ENCODE assay signal across 8 mouse cellular contexts in the genomic region with DNA sequence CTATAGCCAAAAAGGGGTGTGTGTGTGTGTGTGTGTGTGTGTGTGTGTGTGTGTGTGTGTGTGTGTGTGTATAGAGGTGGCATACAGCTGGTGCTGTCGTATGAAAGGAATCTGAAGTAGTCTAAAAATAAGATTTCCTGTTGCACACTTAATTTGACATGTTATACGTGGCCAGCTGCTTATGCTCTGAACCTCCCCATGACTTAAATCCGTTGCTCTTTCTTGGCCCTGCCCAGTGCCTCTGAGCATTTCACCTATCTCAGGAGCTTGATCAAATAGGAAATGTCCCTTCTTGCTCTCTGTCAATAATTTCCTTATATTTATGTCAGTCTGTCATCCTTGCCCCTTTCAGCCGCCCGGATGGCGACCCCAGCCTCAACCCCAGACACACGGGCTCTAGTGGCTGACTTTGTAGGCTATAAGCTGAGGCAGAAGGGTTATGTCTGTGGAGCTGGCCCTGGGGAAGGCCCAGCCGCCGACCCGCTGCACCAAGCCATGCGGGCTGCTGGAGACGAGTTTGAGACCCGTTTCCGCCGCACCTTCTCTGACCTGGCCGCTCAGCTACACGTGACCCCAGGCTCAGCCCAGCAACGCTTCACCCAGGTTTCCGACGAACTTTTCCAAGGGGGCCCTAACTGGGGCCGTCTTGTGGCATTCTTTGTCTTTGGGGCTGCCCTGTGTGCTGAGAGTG. TPM values are rescaled to one million over a fixed set of nuclear protein-coding genes. Genes with fewer than 3 reads are reported as not detected.
DNase-seq lines count a peak whose midpoint lies in the region; ATAC-seq and TF ChIP-seq lines count a peak whose summit lies in the region.

No protein-coding gene starts in this region.

- no peak for TF ChIP-seq CTCF in hindbrain, postnatal 0 days (IDR thresholded peaks at IDR 0.05; ENCODE audit: low read depth)

- peak overlapping the region; percentile 81 for H3K4me3 ChIP-seq in kidney, embryonic 16.5 days (ENCODE audit: low read length)
- H3K4me3 ChIP-seq in embryonic facial prominence, embryonic 10.5 days, result peak overlapping the region; percentile 70
- H3K4me3 ChIP-seq in hindbrain, postnatal 0 days (ENCODE audit: low read length), result peak overlapping the region; percentile 52
- peak overlapping the region; percentile 93 for H3K4me3 ChIP-seq in myocyte

- no peak for DNase-seq in kidney, adult 9 months
- peak; percentile 23 for DNase-seq in embryonic facial prominence, embryonic 10.5 days (ENCODE audit: low spot score)
- DNase-seq in hindbrain, postnatal 0 days (ENCODE audit: low spot score), result no peak
- DNase-seq in spleen, postnatal 10 days (ENCODE audit: low spot score in 2 of 2), result no peak
- DNase-seq in right cerebral cortex, adult 2 months (ENCODE audit: low spot score in 2 of 2), result no peak

- H3K9me3 ChIP-seq in kidney, embryonic 16.5 days (ENCODE audit: low read length), result no peaks in the 10 kb centered on the region
- no peaks in the 10 kb centered on the region for H3K9me3 ChIP-seq in embryonic facial prominence, embryonic 10.5 days
- no peaks in the 10 kb centered on the region for H3K9me3 ChIP-seq in hindbrain, postnatal 0 days (ENCODE audit: low read length)

- no peak for TF ChIP-seq POLR2A in myocyte (IDR thresholded peaks at IDR 0.05; ENCODE audit: insufficient read length, low read depth)

- WGBS in kidney, embryonic 16.5 days, result 12% methylated on average over 21 of the region's 21 CpGs
- WGBS in embryonic facial prominence, embryonic 10.5 days, result 33% methylated on average over 21 of the region's 21 CpGs
- 28% methylated on average over 21 of the region's 21 CpGs for whole genome bisulfite sequencing in hindbrain, postnatal 0 days

- H3K9ac ChIP-seq in kidney, embryonic 16.5 days (replicated peaks; ENCODE audit: low read length), result peak overlapping the region; percentile 91
- peak overlapping the region; percentile 86 for H3K9ac ChIP-seq in hindbrain, postnatal 0 days (replicated peaks; ENCODE audit: low read length)

- peak overlapping the region; percentile 20 for H3ac ChIP-seq in myocyte (ENCODE audit: control insufficient read depth, insufficient read length)

- peak overlapping the region; percentile 99 for H3K27ac ChIP-seq in kidney, embryonic 16.5 days (ENCODE audit: low read length)
- H3K27ac ChIP-seq in embryonic facial prominence, embryonic 10.5 days (replicated peaks), result peak overlapping the region; percentile 92
- peak overlapping the region; percentile 93 for H3K27ac ChIP-seq in hindbrain, postnatal 0 days

- no peaks in the 10 kb centered on the region for H3K27me3 ChIP-seq in kidney, embryonic 16.5 days (ENCODE audit: insufficient read depth, low read length)
- H3K27me3 ChIP-seq in embryonic facial prominence, embryonic 10.5 days (replicated peaks; ENCODE audit: low read depth, poor library complexity, severe bottlenecking), result no peaks in the 10 kb centered on the region
- no peaks in the 10 kb centered on the region for H3K27me3 ChIP-seq in hindbrain, postnatal 0 days (ENCODE audit: insufficient read depth, low read length)
- H3K27me3 ChIP-seq in myocyte (ENCODE audit: control insufficient read depth, insufficient read depth, insufficient read length), result no peaks in the 10 kb centered on the region

- peak overlapping the region; percentile 69 for H3K4me2 ChIP-seq in kidney, embryonic 16.5 days (replicated peaks; ENCODE audit: low read depth, low read length)
- H3K4me2 ChIP-seq in hindbrain, postnatal 0 days (ENCODE audit: low read depth, low read length), result peak overlapping the region; percentile 60
- peak overlapping the region; percentile 93 for H3K4me2 ChIP-seq in myocyte (ENCODE audit: low read depth)

- 0 out of 2 replicates have a peak, but pooled peaks cover 2% of the 10 kb centered on the region for H3K36me3 ChIP-seq in kidney, embryonic 16.5 days (ENCODE audit: insufficient read depth, low read length)
- H3K36me3 ChIP-seq in embryonic facial prominence, embryonic 10.5 days (replicated peaks), result peaks cover 26% of the 10 kb centered on the region
- H3K36me3 ChIP-seq in hindbrain, postnatal 0 days (ENCODE audit: insufficient read depth, low read length), result 0 out of 2 replicates have a peak, but pooled peaks cover 4% of the 10 kb centered on the region
- no peaks in the 10 kb centered on the region for H3K36me3 ChIP-seq in myocyte (ENCODE audit: control insufficient read depth, insufficient read depth)

- H3K4me1 ChIP-seq in kidney, embryonic 16.5 days (ENCODE audit: insufficient read depth, low read length), result peaks cover 22% of the 10 kb centered on the region
- peaks cover 31% of the 10 kb centered on the region for H3K4me1 ChIP-seq in embryonic facial prominence, embryonic 10.5 days
- H3K4me1 ChIP-seq in hindbrain, postnatal 0 days (ENCODE audit: insufficient read depth, low read length), result peaks cover 7% of the 10 kb centered on the region

- peaks cover 25% of the 10 kb centered on the region for H3K79me2 ChIP-seq in myocyte (ENCODE audit: control insufficient read depth, insufficient read depth)

- ATAC-seq in kidney, embryonic 16.5 days (ENCODE audit: low FRiP score, low TSS enrichment), result peak; percentile 7; the same call in 1 of the 2 replicates
- ATAC-seq in hindbrain, postnatal 0 days, result peak; percentile 5; the same call in 1 of the 2 replicates
- ATAC-seq in monocyte, adult 5-6 weeks (replicated peaks; ENCODE audit: insufficient number of reproducible peaks, low FRiP score, low TSS enrichment, poor library complexity, severe bottlenecking), result no peak

TF ChIP-seq in myocyte, 11 proteins besides CTCF, POLR2A, EP300 and RAD21:
- TF ChIP-seq SRF (IDR thresholded peaks at IDR 0.05; ENCODE audit: control insufficient read depth, insufficient read length, low read depth), result no peak
- no peak for TF ChIP-seq CEBPB (IDR thresholded peaks at IDR 0.05; ENCODE audit: insufficient read depth, poor library complexity, severe bottlenecking)
- TF ChIP-seq POLR2AphosphoS2 (IDR thresholded peaks at IDR 0.05; ENCODE audit: insufficient read length, low read depth), result no peak

RNA-seq across cellular contexts. Expression of a gene that starts 0.9 kb away (rescaled TPM):
- polyA plus RNA-seq in kidney, embryonic 16.5 days (2015; fragmentation: Nextera tagmentation; extraction: Ambion mirVana), result 0.16 and 0.45 TPM in 2 replicates
- 0.14 and 0.25 TPM in 2 replicates for polyA plus RNA-seq in embryonic facial prominence, embryonic 10.5 days (2016; fragmentation: Nextera tagmentation; extraction: Ambion mirVana)
- 3.0 and 6.8 TPM in 2 replicates for total RNA-seq in hindbrain, postnatal 0 days (2014; rRNA removed)
- polyA plus RNA-seq in hindbrain, postnatal 0 days (2015; fragmentation: Nextera tagmentation; extraction: Ambion mirVana), result 1.3 and 1.9 TPM in 2 replicates
- polyA plus RNA-seq in myocyte (2012; fragmentation: generic; extraction: Trizol), result 0.47 TPM
- 3.0 to 3.6 TPM in 2 of 3 replicates, not detected in the other for total RNA-seq in monocyte, adult 5-6 weeks (2017)

RNA-seq across cellular contexts. Expression of a gene that starts 1.0 kb away (rescaled TPM):
- polyA plus RNA-seq in kidney, embryonic 16.5 days (2015; fragmentation: Nextera tagmentation; extraction: Ambion mirVana), result 5.0 and 5.1 TPM in 2 replicates
- polyA plus RNA-seq in embryonic facial prominence, embryonic 10.5 days (2016; fragmentation: Nextera tagmentation; extraction: Ambion mirVana), result 2.3 and 2.5 TPM in 2 replicates
- total RNA-seq in hindbrain, postnatal 0 days (2014; rRNA removed), result 28.4 and 37.1 TPM in 2 replicates
- polyA plus RNA-seq in hindbrain, postnatal 0 days (2015; fragmentation: Nextera tagmentation; extraction: Ambion mirVana), result 4.3 and 4.6 TPM in 2 replicates
- polyA plus RNA-seq in myocyte (2012; fragmentation: generic; extraction: Trizol), result 20.5 TPM
- total RNA-seq in monocyte, adult 5-6 weeks (2017), result 2.2 to 9.0 TPM (median 4.0 TPM) in 3 replicates

RNA-seq across cellular contexts. Expression of a gene that starts 6.8 kb away (rescaled TPM):
- 1.6 and 1.7 TPM in 2 replicates for polyA plus RNA-seq in kidney, embryonic 16.5 days (2015; fragmentation: Nextera tagmentation; extraction: Ambion mirVana)
- 0.56 and 0.60 TPM in 2 replicates for polyA plus RNA-seq in embryonic facial prominence, embryonic 10.5 days (2016; fragmentation: Nextera tagmentation; extraction: Ambion mirVana)
- 21.3 and 26.5 TPM in 2 replicates for total RNA-seq in hindbrain, postnatal 0 days (2014; rRNA removed)
- 4.0 and 5.1 TPM in 2 replicates for polyA plus RNA-seq in hindbrain, postnatal 0 days (2015; fragmentation: Nextera tagmentation; extraction: Ambion mirVana)
- 0.71 TPM for polyA plus RNA-seq in myocyte (2012; fragmentation: generic; extraction: Trizol)
- 1.3 to 2.7 TPM in 2 of 3 replicates, not detected in the other for total RNA-seq in monocyte, adult 5-6 weeks (2017)

RNA-seq across cellular contexts. Expression of a gene that starts 8.1 kb away (rescaled TPM):
- 135 and 141 TPM in 2 replicates for polyA plus RNA-seq in kidney, embryonic 16.5 days (2015; fragmentation: Nextera tagmentation; extraction: Ambion mirVana)
- polyA plus RNA-seq in embryonic facial prominence, embryonic 10.5 days (2016; fragmentation: Nextera tagmentation; extraction: Ambion mirVana), result 173 TPM in 2 replicates
- 88.1 and 109 TPM in 2 replicates for total RNA-seq in hindbrain, postnatal 0 days (2014; rRNA removed)
- polyA plus RNA-seq in hindbrain, postnatal 0 days (2015; fragmentation: Nextera tagmentation; extraction: Ambion mirVana), result 145 and 154 TPM in 2 replicates
- 70.6 TPM for polyA plus RNA-seq in myocyte (2012; fragmentation: generic; extraction: Trizol)
- 141 to 211 TPM (median 184 TPM) in 3 replicates for total RNA-seq in monocyte, adult 5-6 weeks (2017)

RNA-seq across cellular contexts. Expression of a gene that starts 13.4 kb away (rescaled TPM):
- polyA plus RNA-seq in kidney, embryonic 16.5 days (2015; fragmentation: Nextera tagmentation; extraction: Ambion mirVana), result 18.0 and 19.9 TPM in 2 replicates
- polyA plus RNA-seq in embryonic facial prominence, embryonic 10.5 days (2016; fragmentation: Nextera tagmentation; extraction: Ambion mirVana), result 20.3 and 22.1 TPM in 2 replicates
- total RNA-seq in hindbrain, postnatal 0 days (2014; rRNA removed), result 7.8 and 9.6 TPM in 2 replicates
- polyA plus RNA-seq in hindbrain, postnatal 0 days (2015; fragmentation: Nextera tagmentation; extraction: Ambion mirVana), result 9.0 and 9.3 TPM in 2 replicates
- polyA plus RNA-seq in myocyte (2012; fragmentation: generic; extraction: Trizol), result 2.5 TPM
- total RNA-seq in monocyte, adult 5-6 weeks (2017), result 2.1 to 16.7 TPM (median 5.1 TPM) in 3 replicates
